Mouse (Mus musculus): ENCODE data around the gene Gm10134. TPM values are rescaled to one million over a fixed set of nuclear protein-coding genes. Genes with fewer than 3 reads are reported as not detected.

The Gm10134 gene
- total RNA-seq, 2 experiments from 2014 or later: not detected

- ATAC-seq (replicated peaks; ENCODE audit: low FRiP score, low TSS enrichment, poor library complexity, severe bottlenecking): no peak
Measured at GRCm38 (mm10) chr2:28527436-28528353, 21.8 kb downstream of the Gm10134 start.

- no peak for ATAC-seq (replicated peaks; ENCODE audit: low FRiP score, low TSS enrichment, poor library complexity, severe bottlenecking)
Measured at GRCm38 (mm10) chr2:28528354-28528730, 22.4 kb downstream of the Gm10134 start.

GRCm38 (mm10) chr2:28529856-28530255 lies 24.0 kb downstream of the Gm10134 start:
- ATAC-seq (replicated peaks; ENCODE audit: low FRiP score, low TSS enrichment, poor library complexity, severe bottlenecking): no peak

- no peak for ATAC-seq (replicated peaks; ENCODE audit: low FRiP score, low TSS enrichment, poor library complexity, severe bottlenecking)
Measured at GRCm38 (mm10) chr2:28530311-28530710, 24.4 kb downstream of the Gm10134 start.

- peak; percentile 95 for ATAC-seq (replicated peaks; ENCODE audit: low FRiP score, low TSS enrichment, poor library complexity, severe bottlenecking)
Measured at GRCm38 (mm10) chr2:28532938-28533771, 27.3 kb downstream of the Gm10134 start.

GRCm38 (mm10) chr2:28533901-28534435 lies 28.1 kb downstream of the Gm10134 start:
- ATAC-seq (replicated peaks; ENCODE audit: low FRiP score, low TSS enrichment, poor library complexity, severe bottlenecking): no peak

GRCm38 (mm10) chr2:28534436-28535262 lies 28.8 kb downstream of the Gm10134 start:
- ATAC-seq (replicated peaks; ENCODE audit: low FRiP score, low TSS enrichment, poor library complexity, severe bottlenecking): no peak

- no peak for ATAC-seq (replicated peaks; ENCODE audit: low FRiP score, low TSS enrichment, poor library complexity, severe bottlenecking)
Measured at GRCm38 (mm10) chr2:28535263-28535540, 29.3 kb downstream of the Gm10134 start.

- ATAC-seq (replicated peaks; ENCODE audit: low FRiP score, low TSS enrichment, poor library complexity, severe bottlenecking): no peak
Measured at GRCm38 (mm10) chr2:28535650-28536049, 29.8 kb downstream of the Gm10134 start.

- ATAC-seq (replicated peaks; ENCODE audit: low FRiP score, low TSS enrichment, poor library complexity, severe bottlenecking): no peak
Measured at GRCm38 (mm10) chr2:28536166-28536565, 30.3 kb downstream of the Gm10134 start.

GRCm38 (mm10) chr2:28536766-28537633 lies 31.1 kb downstream of the Gm10134 start:
- no peak for ATAC-seq (replicated peaks; ENCODE audit: low FRiP score, low TSS enrichment, poor library complexity, severe bottlenecking)

GRCm38 (mm10) chr2:28537634-28537920 lies 31.7 kb downstream of the Gm10134 start:
- ATAC-seq (replicated peaks; ENCODE audit: low FRiP score, low TSS enrichment, poor library complexity, severe bottlenecking): no peak

- no peak for ATAC-seq (replicated peaks; ENCODE audit: low FRiP score, low TSS enrichment, poor library complexity, severe bottlenecking)
Measured at GRCm38 (mm10) chr2:28537995-28538816, 32.3 kb downstream of the Gm10134 start.

- ATAC-seq (replicated peaks; ENCODE audit: low FRiP score, low TSS enrichment, poor library complexity, severe bottlenecking): no peak
Measured at GRCm38 (mm10) chr2:28538817-28539128, 32.9 kb downstream of the Gm10134 start.

GRCm38 (mm10) chr2:28539206-28539605 lies 33.3 kb downstream of the Gm10134 start:
- ATAC-seq (replicated peaks; ENCODE audit: low FRiP score, low TSS enrichment, poor library complexity, severe bottlenecking): no peak

GRCm38 (mm10) chr2:28539949-28540348 lies 34.1 kb downstream of the Gm10134 start:
- ATAC-seq (replicated peaks; ENCODE audit: low FRiP score, low TSS enrichment, poor library complexity, severe bottlenecking): no peak

GRCm38 (mm10) chr2:28540587-28541227 lies 34.8 kb downstream of the Gm10134 start:
- ATAC-seq (replicated peaks; ENCODE audit: low FRiP score, low TSS enrichment, poor library complexity, severe bottlenecking): no peak

- no peak for ATAC-seq (replicated peaks; ENCODE audit: low FRiP score, low TSS enrichment, poor library complexity, severe bottlenecking)
Measured at GRCm38 (mm10) chr2:28543894-28544293, 38.0 kb downstream of the Gm10134 start.

Data from megakaryocyte-erythroid progenitor cell, adult 5-6 weeks (primary cell).